Mouse (Mus musculus) CH12.LX (cell line): ENCODE data around the gene Scaf4. TPM values are rescaled to one million over a fixed set of nuclear protein-coding genes. Genes with fewer than 3 reads are reported as not detected.

ENCODE experiments used
- DNase-seq: peaks from one replicate; pipeline ENCODE4 v3.0.0-alpha.2; 2013; ENCODE audit errors: extremely low read depth
- H3K27ac ChIP-seq: 2 replicates; pipeline ENCODE4 v1.5.1; 2012; ENCODE audit warnings: low read depth, mild to moderate bottlenecking, control low read depth, moderate library complexity; ENCODE audit not compliant: insufficient read depth
- H3K27me3 ChIP-seq: replicated peaks from 2 replicates; pipeline ENCODE3; 2012; ENCODE audit warnings: inconsistent platforms
- H3K36me3 ChIP-seq, 2 experiments: replicated peaks in 1 of 2; 2 replicates each; pipeline versions ENCODE3 to v1.6.1; 2012; ENCODE audit warnings: inconsistent platforms in 1 of 2, low read length in 1 of 2, mild to moderate bottlenecking in 1 of 2, mixed read lengths in 1 of 2, moderate library complexity in 1 of 2; ENCODE audit not compliant: control insufficient read depth in 1 of 2, insufficient read depth in 1 of 2
- H3K4me1 ChIP-seq, 2 experiments: 2 replicates each; pipeline ENCODE4 v1.6.1; 2012; ENCODE audit warnings: inconsistent platforms in 1 of 2, moderate library complexity in 1 of 2; ENCODE audit not compliant: insufficient read depth in 2 of 2, control insufficient read depth in 1 of 2
- H3K4me2 ChIP-seq: 2 replicates; pipeline ENCODE4 v1.6.1; 2012; ENCODE audit warnings: low read depth, mild to moderate bottlenecking, control low read depth; ENCODE audit not compliant: poor library complexity, insufficient read depth, severe bottlenecking
- H3K4me3 ChIP-seq, 3 experiments: fragments of 150-350 bp in 1 of 3; sonication (generic) in 1 of 3; replicated peaks in 1 of 3; 2 replicates each; pipeline versions ENCODE3 to v1.5.1; 2011 to 2012; ENCODE audit warnings: low read depth in 2 of 3, low read length in 2 of 3, mild to moderate bottlenecking in 2 of 3, moderate library complexity in 2 of 3, control low read depth in 1 of 3, improper control_type of control experiment in 1 of 3, inconsistent platforms in 1 of 3, mixed read lengths in 1 of 3; ENCODE audit not compliant: poor library complexity in 1 of 3
- H3K79me2 ChIP-seq: replicated peaks from 2 replicates; pipeline ENCODE4 v1.6.1; 2012; ENCODE audit warnings: mild to moderate bottlenecking, moderate library complexity; ENCODE audit not compliant: control insufficient read depth, poor library complexity, insufficient read depth, severe bottlenecking; ENCODE audit errors: extremely low read depth
- H3K9ac ChIP-seq: 2 replicates; pipeline ENCODE4 v1.6.1; 2012; ENCODE audit warnings: low read depth, mild to moderate bottlenecking, control low read depth, moderate library complexity; ENCODE audit not compliant: insufficient read depth
- H3K9me3 ChIP-seq: replicated peaks from 2 replicates; pipeline ENCODE3; 2012; ENCODE audit warnings: low read length, inconsistent platforms, mixed read lengths
- CTCF ChIP-seq, 2 experiments: IDR thresholded peaks in 1 of 2; conservative IDR thresholded peaks in 1 of 2; 2 replicates each; pipeline ENCODE4 v1.5.1; 2011 to 2012; ENCODE audit warnings: low read depth in 2 of 2, low read length in 2 of 2, improper control_type of control experiment in 1 of 2, inconsistent platforms in 1 of 2, mild to moderate bottlenecking in 1 of 2, moderate library complexity in 1 of 2
- E2F4 ChIP-seq: IDR thresholded peaks from 2 replicates; pipeline ENCODE4 v1.6.1; 2011; ENCODE audit warnings: low read depth, low read length, improper control_type of control experiment; ENCODE audit not compliant: insufficient replicate concordance
- ELF1 ChIP-seq: IDR thresholded peaks from 2 replicates; pipeline ENCODE4 v1.6.1; 2014; ENCODE audit warnings: low read depth, mild to moderate bottlenecking, inconsistent platforms, low read length, improper control_type of control experiment
- JUND ChIP-seq: conservative IDR thresholded peaks from 2 replicates; pipeline ENCODE4 v1.6.1; 2011; ENCODE audit warnings: low read depth, low read length, improper control_type of control experiment
- MAZ ChIP-seq: IDR thresholded peaks from 2 replicates; pipeline ENCODE4 v1.6.1; 2012; ENCODE audit warnings: low read depth, mild to moderate bottlenecking, inconsistent platforms, low read length, improper control_type of control experiment, moderate library complexity
- MXI1 ChIP-seq: IDR thresholded peaks from 2 replicates; pipeline ENCODE4 v1.6.1; 2011; ENCODE audit warnings: mild to moderate bottlenecking, low read depth, low read length, improper control_type of control experiment
- POLR2A ChIP-seq: IDR thresholded peaks from 2 replicates; pipeline ENCODE4 v1.6.1; 2011; ENCODE audit warnings: low read depth, mild to moderate bottlenecking, improper control_type of control experiment, low read length
- POLR2AphosphoS2 ChIP-seq: IDR thresholded peaks from 2 replicates; pipeline ENCODE4 v1.6.1; 2011; ENCODE audit warnings: low read depth, low read length, improper control_type of control experiment
- RCOR1 ChIP-seq: conservative IDR thresholded peaks from 2 replicates; pipeline ENCODE4 v1.6.1; 2012; ENCODE audit warnings: low read depth, mild to moderate bottlenecking, inconsistent platforms, low read length, improper control_type of control experiment
- TBP ChIP-seq: conservative IDR thresholded peaks from 2 replicates; pipeline ENCODE4 v1.6.1; 2011; ENCODE audit warnings: low read depth, low read length, improper control_type of control experiment
- dilution Hi-C: fragments of 300-500 bp; cut with MboI; formaldehyde crosslinking; loops from 2 replicates; pipeline ENCODE4 v1.14.3; 2020; ENCODE audit warnings: low sequenced_read_pairs; ENCODE audit not compliant: extremely low pct_unique_long_range_greater_than_20kb, extremely low pct_ligation_motif_present
- in situ Hi-C: fragments of 300-500 bp; cut with MboI; formaldehyde crosslinking; loops from 3 replicates; pipeline ENCODE4 v1.14.3; 2019; ENCODE audit warnings: low sequenced_read_pairs, low pct_ligation_motif_present, low pct_unique_long_range_greater_than_20kb, mixed read lengths
- polyA plus RNA-seq: library from polyadenylated mRNA; unstranded; fragments of >175 nt; gene quantifications from 2 replicates; pipeline ENCODE4 v1.2.1, GENCODE M21; 2012; ENCODE audit warnings: low read depth; ENCODE audit not compliant: insufficient read length
- total RNA-seq, 2 experiments: library from RNA; depleted of rRNA; stranded (reverse); fragments of 300-350 nt in 1 of 2; fragments of >200 nt in 1 of 2; gene quantifications; 2 replicates each; pipeline ENCODE4 v1.2.3; 2012 to 2014

Scaf4 gene
- total and polyA plus RNA-seq, 3 experiments, result 6.0 to 60.4 (median 17.5) TPM

DNA sequence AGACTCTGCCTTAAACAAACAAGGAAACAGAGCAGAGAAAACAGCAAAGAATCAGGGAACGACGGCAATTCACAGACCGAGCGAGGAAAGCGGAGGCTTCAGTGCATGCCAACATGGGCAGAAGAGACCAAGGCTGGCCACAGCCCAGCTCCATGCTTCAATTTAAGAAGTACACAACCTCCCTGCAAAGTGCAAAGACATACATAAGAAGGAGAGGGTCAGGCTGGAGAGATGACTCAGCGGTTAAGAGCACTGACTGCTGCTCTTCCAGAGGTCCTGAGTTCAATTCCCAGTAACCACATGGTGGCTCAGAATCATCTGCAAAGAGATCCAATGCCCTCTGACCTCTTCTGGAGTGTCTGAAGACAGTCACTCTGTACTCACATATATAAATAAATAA, 100.2 kb downstream of the Scaf4 start:
- H3K4me2 ChIP-seq, result no peak overlapping the region
- H3K36me3 ChIP-seq, result no peaks in the 10 kb centered on the region
- peaks cover 8% of the 10 kb centered on the region for H3K27me3 ChIP-seq
- DNase-seq, result no peak
- no peak overlapping the region for H3K9ac ChIP-seq
- dilution Hi-C loops, result no loop called here
- no peak overlapping the region for H3K4me3 ChIP-seq
- H3K9me3 ChIP-seq, result no peaks in the 10 kb centered on the region
- in situ Hi-C loops, result loop anchor here (10.0 to 25.0 kb wide), 2 partner anchors 409 to 1797 kb away; no protein-coding TSS in a partner anchor
- H3K79me2 ChIP-seq, result no peaks in the 10 kb centered on the region
- H3K27ac ChIP-seq, result no peak overlapping the region
- TF ChIP-seq RCOR1 (no peak), E2F4 (no peak), JUND (no peak), MAZ (no peak), ELF1 (no peak)
- H3K4me1 ChIP-seq, result peaks cover 4 to 8% of the 10 kb centered on the region in 2 experiments; a peak in 2 of 4 replicates

- in situ Hi-C loops, result loop anchor here (10.0 to 25.0 kb wide), 2 partner anchors 407 to 1794 kb away; no protein-coding TSS in a partner anchor
- Histone ChIP-seq H3K4me1 (peaks cover 0 to 14% of the 10 kb centered on the region in 2 experiments; a peak in 3 of 4 replicates), H3K9ac (no peak overlapping the region), H3K4me3 (no peak overlapping the region), H3K79me2 (no peaks in the 10 kb centered on the region)
- no peak for DNase-seq
- TF ChIP-seq TBP, result no peak
- TF ChIP-seq POLR2A, result no peak
- TF ChIP-seq MXI1, result no peak
- no peak for TF ChIP-seq ELF1
- TF ChIP-seq CTCF (conservative IDR thresholded peaks at IDR 0.05 in 1 of 2, IDR thresholded peaks at IDR 0.05 in 1 of 2; ENCODE audit: low read depth in 2 of 2, low read length in 2 of 2), result no peak
- no peak for TF ChIP-seq POLR2AphosphoS2
- TF ChIP-seq, all 38 proteins: peak for 0
- no peaks in the 10 kb centered on the region for H3K36me3 ChIP-seq
- H3K9me3 ChIP-seq, result no peaks in the 10 kb centered on the region
- no peak overlapping the region for H3K27ac ChIP-seq
- H3K4me2 ChIP-seq, result no peak overlapping the region
- H3K27me3 ChIP-seq, result peaks cover 12% of the 10 kb centered on the region
- dilution Hi-C loops, result no loop called here
These were observed 102.6 kb downstream of the Scaf4 start for GRCm38 (mm10) chr16:90181673-90182072.

- Histone ChIP-seq H3K4me1 (peaks cover 5 to 20% of the 10 kb centered on the region in 2 experiments; a peak in 3 of 4 replicates), H3K79me2 (no peaks in the 10 kb centered on the region), H3K27ac (no peak overlapping the region), H3K9me3 (no peaks in the 10 kb centered on the region), H3K27me3 (peaks cover 14% of the 10 kb centered on the region), H3K4me3 (no peak overlapping the region), H3K9ac (no peak overlapping the region), H3K36me3 (no peaks in the 10 kb centered on the region), H3K4me2 (no peak overlapping the region)
- dilution Hi-C loops, result no loop called here
- DNase-seq, result no peak
- TF ChIP-seq MAZ, result no peak
- TF ChIP-seq, all 38 proteins: peak for 0
- in situ Hi-C loops, result loop anchor here (10.0 to 25.0 kb wide), 2 partner anchors 406 to 1794 kb away; no protein-coding TSS in a partner anchor
These were observed 103.3 kb downstream of the Scaf4 start for GRCm38 (mm10) chr16:90180975-90181374.
